Mouse (Mus musculus) stomach, postnatal 0 days (tissue): ENCODE data around the gene Cadm2. TPM values are rescaled to one million over a fixed set of nuclear protein-coding genes. Genes with fewer than 3 reads are reported as not detected.

Experiments
- ATAC-seq: fragments of 200-750 bp; cut with Nextera tagmentation; 2 replicates; pipeline ENCODE4 v1.8.0; 2017; ENCODE audit not compliant: low FRiP score, low TSS enrichment
- DNase-seq: peaks from one replicate; pipeline ENCODE4 v3.0.0-alpha.2; 2016; ENCODE audit warnings: low spot score
- H3K27ac ChIP-seq: fragments of 300-500 bp; sonication (generic); replicated peaks from 2 replicates; pipeline ENCODE4 v1.5.1; 2014; ENCODE audit warnings: mild to moderate bottlenecking, control low read depth
- H3K27me3 ChIP-seq: fragments of 300-500 bp; sonication (generic); 2 replicates; pipeline ENCODE4 v1.6.1; 2014; ENCODE audit warnings: low read length; ENCODE audit not compliant: control insufficient read depth, insufficient read depth
- H3K36me3 ChIP-seq: fragments of 300-500 bp; sonication (generic); 2 replicates; pipeline ENCODE4 v1.6.1; 2014; ENCODE audit warnings: low read length, mixed read lengths; ENCODE audit not compliant: control insufficient read depth, insufficient read depth
- H3K4me1 ChIP-seq: fragments of 300-500 bp; sonication (generic); replicated peaks from 2 replicates; pipeline ENCODE4 v1.6.1; 2014; ENCODE audit warnings: antibody characterized with exemption; ENCODE audit not compliant: control insufficient read depth, insufficient read depth
- H3K4me2 ChIP-seq: fragments of 300-500 bp; sonication (generic); replicated peaks from 2 replicates; pipeline ENCODE4 v1.6.1; 2014; ENCODE audit warnings: low read depth, mild to moderate bottlenecking, control low read depth, moderate library complexity
- H3K4me3 ChIP-seq: fragments of 300-500 bp; sonication (generic); 2 replicates; pipeline ENCODE4 v1.5.1; 2014; ENCODE audit warnings: low read depth, low read length, control low read depth
- H3K9ac ChIP-seq: fragments of 300-500 bp; sonication (generic); 2 replicates; pipeline ENCODE4 v1.6.1; 2014; ENCODE audit warnings: mild to moderate bottlenecking, low read length, control low read depth, mixed read lengths
- H3K9me3 ChIP-seq: fragments of 300-500 bp; sonication (generic); 2 replicates; pipeline ENCODE4 v1.6.1; 2016; ENCODE audit warnings: low read length; ENCODE audit not compliant: control insufficient read depth
- CTCF ChIP-seq: IDR thresholded peaks from 2 replicates; pipeline ENCODE4 v1.5.1; 2016; ENCODE audit warnings: antibody characterized with exemption, low read depth, mild to moderate bottlenecking, moderate library complexity
- EP300 ChIP-seq: optimal IDR thresholded peaks from 2 replicates; pipeline ENCODE3; 2016; ENCODE audit warnings: antibody characterized with exemption
- WGBS: fragments of 180-500 bp; shearing (Covaris S2); extraction: QIAGEN DNeasy Blood & Tissue Kit; methylation state at CpG from one replicate; pipeline ENCODE4 v1.1.7; 2014; 5-methylcytosine and 5-hydroxymethylcytosine counted together
- polyA plus RNA-seq: library from polyadenylated mRNA; unstranded; fragments of >200 nt; fragmentation: Nextera tagmentation; extraction: Ambion mirVana; gene quantifications from 2 replicates; pipeline ENCODE4 v1.2.1, GENCODE M21; 2015

Gene Cadm2
- polyA plus RNA-seq, 1 experiment from 2014 or later = 0.29 TPM

GRCm38 (mm10) chr16:67608499-67608898 is 12.2 kb downstream of the Cadm2 start:
- H3K9me3 ChIP-seq = no peaks in the 10 kb centered on the region
- no peaks in the 10 kb centered on the region for H3K27me3 ChIP-seq
- H3K4me3 ChIP-seq = no peak overlapping the region
- H3K4me1 ChIP-seq = no peaks in the 10 kb centered on the region
- no peak overlapping the region for H3K9ac ChIP-seq
- H3K27ac ChIP-seq = no peak overlapping the region
- ATAC-seq (no peak), DNase-seq (no peak)
- no peak overlapping the region for H3K4me2 ChIP-seq
- no peaks in the 10 kb centered on the region for H3K36me3 ChIP-seq
- TF ChIP-seq CTCF = no peak
- no peak for TF ChIP-seq EP300
- 35% methylated on average over 3 of the region's 3 CpGs for WGBS

DNA sequence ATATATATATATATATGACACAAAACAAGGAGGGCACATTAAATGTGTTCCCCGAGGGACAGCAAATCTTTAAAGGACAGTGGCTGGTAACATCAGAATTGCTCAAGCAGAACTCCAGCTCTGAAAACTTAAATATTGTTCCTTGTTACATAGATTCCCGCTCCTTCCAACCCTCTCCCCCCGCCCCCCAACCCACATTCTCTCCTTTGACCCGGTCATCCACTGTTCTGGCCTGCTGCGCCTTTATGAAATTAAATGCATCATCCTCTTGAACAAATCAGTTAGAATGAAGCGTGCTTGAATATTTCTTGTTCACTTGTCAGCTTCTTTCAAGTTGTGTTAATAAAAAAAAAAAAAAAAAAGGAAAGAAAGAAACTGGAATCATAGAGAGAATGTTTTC is 15.0 kb downstream of the Cadm2 start:
- Histone ChIP-seq H3K9ac (no peak overlapping the region), H3K4me2 (no peak overlapping the region), H3K9me3 (no peaks in the 10 kb centered on the region), H3K4me1 (no peaks in the 10 kb centered on the region), H3K36me3 (no peaks in the 10 kb centered on the region), H3K27me3 (no peaks in the 10 kb centered on the region), H3K27ac (no peak overlapping the region), H3K4me3 (no peak overlapping the region)
- ATAC-seq (no peak), DNase-seq (no peak)
- WGBS = 76% methylated on average over 6 of the region's 6 CpGs
- TF ChIP-seq CTCF = no peak
- no peak for TF ChIP-seq EP300

GRCm38 (mm10) chr16:67599981-67600380 is 20.7 kb downstream of the Cadm2 start:
- no peak overlapping the region for H3K27ac ChIP-seq
- TF ChIP-seq EP300 (no peak), CTCF (no peak)
- no peaks in the 10 kb centered on the region for H3K36me3 ChIP-seq
- H3K27me3 ChIP-seq = no peaks in the 10 kb centered on the region
- DNase-seq (no peak), ATAC-seq (no peak)
- no peak overlapping the region for H3K4me3 ChIP-seq
- WGBS = 87% methylated on average over 9 of the region's 9 CpGs
- H3K4me2 ChIP-seq = no peak overlapping the region
- H3K4me1 ChIP-seq = no peaks in the 10 kb centered on the region
- H3K9ac ChIP-seq = no peak overlapping the region
- H3K9me3 ChIP-seq = no peaks in the 10 kb centered on the region

DNA sequence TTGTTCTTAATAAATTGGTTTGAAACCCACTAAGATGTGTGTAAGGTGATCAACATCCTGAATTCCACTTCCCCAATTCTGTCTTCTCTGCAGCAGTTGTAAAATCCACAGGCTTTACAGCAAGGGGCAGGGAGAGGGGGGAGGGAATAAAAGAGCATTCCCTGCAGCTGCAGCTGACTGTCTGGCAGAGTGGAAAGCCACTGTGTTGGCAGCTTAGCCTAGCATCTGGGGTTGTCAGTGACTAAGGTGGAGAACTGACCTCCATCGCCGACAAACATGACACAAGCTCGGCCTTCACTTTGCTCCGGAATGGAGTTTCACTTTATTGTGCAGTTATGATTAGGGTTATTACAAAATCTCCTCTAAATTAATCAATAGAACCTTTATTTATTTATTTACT is 21.9 kb downstream of the Cadm2 start:
- no peak for TF ChIP-seq CTCF
- TF ChIP-seq EP300 = no peak
- no peak overlapping the region for H3K4me3 ChIP-seq

DNA sequence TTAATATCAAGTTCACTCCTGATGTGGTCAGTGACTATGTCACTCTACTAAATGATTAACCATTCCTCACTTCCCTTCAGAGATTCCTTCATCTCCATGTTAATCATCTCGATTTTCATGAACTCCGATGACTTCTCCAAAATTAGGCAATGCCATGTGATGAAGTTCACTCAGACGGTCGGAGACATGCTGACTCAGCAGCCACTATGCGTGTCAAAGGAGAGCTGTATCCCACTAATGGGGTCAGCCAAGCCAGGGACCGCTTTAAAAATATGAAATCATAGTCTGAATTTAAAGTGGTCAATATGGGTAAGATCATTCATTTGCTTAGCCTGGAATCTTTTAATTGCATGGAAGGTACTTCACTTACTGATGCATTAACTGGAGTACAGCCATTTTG is 29.7 kb downstream of the Cadm2 start:
- Histone ChIP-seq H3K4me2 (no peak overlapping the region), H3K4me3 (no peak overlapping the region), H3K27ac (no peak overlapping the region), H3K27me3 (no peaks in the 10 kb centered on the region), H3K36me3 (no peaks in the 10 kb centered on the region), H3K9ac (no peak overlapping the region), H3K4me1 (no peaks in the 10 kb centered on the region), H3K9me3 (no peaks in the 10 kb centered on the region)
- DNase-seq (no peak), ATAC-seq (no peak)
- WGBS = 82% methylated on average over 6 of the region's 6 CpGs
- no peak for TF ChIP-seq EP300
- no peak for TF ChIP-seq CTCF

More for the DNA sequence above, 21.9 kb downstream of the Cadm2 start:
- H3K9me3 ChIP-seq = no peaks in the 10 kb centered on the region
- DNase-seq (no peak), ATAC-seq (no peak)
- H3K4me2 ChIP-seq = no peak overlapping the region
- H3K9ac ChIP-seq = no peak overlapping the region
- H3K36me3 ChIP-seq = no peaks in the 10 kb centered on the region
- WGBS = 66% methylated on average over 4 of the region's 4 CpGs
- H3K27ac ChIP-seq = no peak overlapping the region
- H3K27me3 ChIP-seq = no peaks in the 10 kb centered on the region
- no peaks in the 10 kb centered on the region for H3K4me1 ChIP-seq

GRCm38 (mm10) chr16:67578842-67579517 is 41.7 kb downstream of the Cadm2 start:
- ATAC-seq (no peak), DNase-seq (no peak)
- no peaks in the 10 kb centered on the region for H3K27me3 ChIP-seq

More at GRCm38 (mm10) chr16:67578842-67579517, 41.7 kb downstream of the Cadm2 start:
- H3K4me3 ChIP-seq = no peak overlapping the region
- no peak for TF ChIP-seq EP300
- H3K9ac ChIP-seq = no peak overlapping the region
- no peaks in the 10 kb centered on the region for H3K9me3 ChIP-seq
- H3K4me2 ChIP-seq = no peak overlapping the region
- no peaks in the 10 kb centered on the region for H3K36me3 ChIP-seq
- WGBS = 67% methylated on average over 11 of the region's 11 CpGs
- H3K27ac ChIP-seq = no peak overlapping the region
- no peaks in the 10 kb centered on the region for H3K4me1 ChIP-seq
